Mouse (Mus musculus) cortical plate, adult 2 months (tissue): Measurements from ENCODE around the gene Sirt2. TPM values are rescaled to one million over a fixed set of nuclear protein-coding genes. Genes with fewer than 3 reads are reported as not detected.
A peak's percentile ranks its signal among the peaks of the same experiment; 100 is the strongest.

Source experiments
- H3K27ac ChIP-seq: fragments of 200-500 bp; 2 replicates; pipeline ENCODE4 v1.5.1; 2012; ENCODE audit warnings: low read length, control low read depth, inconsistent platforms; ENCODE audit not compliant: insufficient read depth
- H3K4me1 ChIP-seq: fragments of 200-500 bp; 2 replicates; pipeline ENCODE4 v1.6.1; 2011; ENCODE audit warnings: low read length; ENCODE audit not compliant: control insufficient read depth, insufficient read depth
- H3K4me3 ChIP-seq: fragments of 200-500 bp; 2 replicates; pipeline ENCODE4 v1.5.1; 2011; ENCODE audit warnings: mild to moderate bottlenecking, low read length, control low read depth; ENCODE audit not compliant: insufficient read depth
- CTCF ChIP-seq: fragments of 200-500 bp; IDR thresholded peaks from 2 replicates; pipeline ENCODE4 v1.5.1; 2011; ENCODE audit warnings: mild to moderate bottlenecking, control low read depth, low read length; ENCODE audit not compliant: insufficient read depth; ENCODE audit errors: extremely low read depth
- POLR2A ChIP-seq: fragments of 200-500 bp; IDR thresholded peaks from 2 replicates; pipeline ENCODE4 v1.6.1; 2011; ENCODE audit warnings: mild to moderate bottlenecking, low read length, control low read depth; ENCODE audit not compliant: insufficient read depth; ENCODE audit errors: extremely low read depth
- polyA plus RNA-seq: library from polyadenylated mRNA; depleted of rRNA; stranded (reverse); fragments of >200 nt; gene quantifications from 2 replicates; pipeline ENCODE4 v1.2.3, GENCODE M21; 2012

The Sirt2 gene
- polyA plus RNA-seq, 1 experiment = 291 TPM

DNA sequence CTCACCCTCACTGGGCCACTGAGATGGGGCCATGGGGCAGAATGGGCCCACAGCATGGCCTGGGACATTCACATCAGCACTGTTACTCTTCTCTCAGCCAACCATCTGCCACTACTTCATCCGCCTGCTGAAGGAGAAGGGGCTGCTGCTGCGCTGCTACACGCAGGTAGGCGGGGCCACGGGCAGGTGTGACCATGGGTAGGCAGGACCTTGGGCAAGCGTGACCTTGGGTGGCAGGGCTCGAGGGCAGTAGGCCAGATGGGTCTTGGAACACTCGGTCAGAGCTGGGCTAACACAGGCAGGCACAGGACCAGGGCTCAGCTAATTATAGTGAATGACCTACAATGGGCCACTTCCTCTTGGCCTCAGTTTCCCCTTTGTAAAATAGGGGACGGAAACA, 12.3 kb downstream of the Sirt2 start:
- TF ChIP-seq CTCF (no peak), POLR2A (no peak)
- Histone ChIP-seq H3K27ac (no peak overlapping the region), H3K4me1 (peaks cover 6% of the 10 kb centered on the region; the same call in 1 of the 2 replicates), H3K4me3 (no peak overlapping the region)

- Histone ChIP-seq H3K27ac (0 out of 2 replicates have a peak overlapping the region, but pooled peaks have one; percentile 0), H3K4me3 (no peak overlapping the region), H3K4me1 (peaks cover 6% of the 10 kb centered on the region; the same call in 1 of the 2 replicates)
- TF ChIP-seq CTCF (peak; percentile 70), POLR2A (no peak)
These were observed 13.6 kb downstream of the Sirt2 start for GRCm38 (mm10) chr7:28780067-28780658.

DNA sequence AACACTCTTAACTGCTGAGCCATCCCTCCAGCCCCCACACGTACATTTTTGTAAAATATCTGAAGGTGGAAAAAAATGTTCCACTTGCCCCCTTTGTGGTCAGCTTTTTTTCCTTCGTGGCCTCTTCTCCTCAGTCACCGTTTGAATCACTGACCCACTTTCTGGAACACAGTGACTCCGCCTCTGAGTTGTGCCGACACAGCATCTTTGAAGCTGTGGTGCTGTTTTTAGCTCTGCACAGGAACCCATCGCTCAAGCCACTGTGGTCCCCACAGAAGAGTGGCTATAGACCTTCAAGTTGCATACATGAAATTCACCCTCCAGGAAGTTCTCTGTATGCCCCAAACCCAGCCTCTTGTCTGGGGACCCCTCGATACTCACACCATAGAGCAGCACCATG, 14.3 kb downstream of the Sirt2 start:
- H3K4me3 ChIP-seq = no peak overlapping the region
- H3K27ac ChIP-seq = peak overlapping the region; percentile 78; the same call in 1 of the 2 replicates
- TF ChIP-seq CTCF = no peak
- TF ChIP-seq POLR2A = no peak
- H3K4me1 ChIP-seq = peaks cover 6% of the 10 kb centered on the region; the same call in 1 of the 2 replicates

GRCm38 (mm10) chr7:28781261-28781663, 14.7 kb downstream of the Sirt2 start:
- TF ChIP-seq POLR2A = no peak
- no peak for TF ChIP-seq CTCF
- Histone ChIP-seq H3K4me1 (peaks cover 6% of the 10 kb centered on the region; the same call in 1 of the 2 replicates), H3K27ac (peak overlapping the region; percentile 78; the same call in 1 of the 2 replicates)

DNA sequence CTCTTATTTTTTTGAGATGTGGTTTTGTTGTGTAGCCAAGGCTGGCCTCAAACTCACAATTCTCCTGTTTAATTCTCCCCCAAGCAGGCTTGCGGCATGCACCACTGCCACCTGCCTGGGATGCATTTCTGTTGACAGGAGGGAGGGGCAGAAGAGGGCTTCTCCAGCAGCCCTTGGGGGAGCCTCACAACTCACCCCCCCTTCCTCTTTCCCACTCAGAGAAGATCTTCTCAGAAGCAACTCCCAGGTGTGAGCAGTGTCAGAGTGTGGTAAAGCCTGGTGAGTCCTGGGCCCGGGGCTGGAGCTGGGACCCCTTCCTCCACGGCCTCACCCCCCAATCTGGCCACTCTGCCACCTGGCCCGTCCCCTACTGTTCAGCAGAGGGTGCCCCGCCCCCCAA, 18.6 kb downstream of the Sirt2 start:
- Histone ChIP-seq H3K4me3 (no peak overlapping the region), H3K4me1 (peaks cover 6% of the 10 kb centered on the region; the same call in 1 of the 2 replicates), H3K27ac (no peak overlapping the region)
- TF ChIP-seq CTCF = no peak
- no peak for TF ChIP-seq POLR2A

More at GRCm38 (mm10) chr7:28781261-28781663, 14.7 kb downstream of the Sirt2 start:
- no peak overlapping the region for H3K4me3 ChIP-seq

- TF ChIP-seq POLR2A = no peak
- no peak for TF ChIP-seq CTCF
- no peaks in the 10 kb centered on the region for H3K4me1 ChIP-seq
- no peak overlapping the region for H3K4me3 ChIP-seq
- no peak overlapping the region for H3K27ac ChIP-seq
These were observed 21.3 kb downstream of the Sirt2 start for GRCm38 (mm10) chr7:28787884-28788283.

- no peak within 1 kb of the TSS for H3K27ac ChIP-seq
- no peak within 1 kb of the TSS for H3K4me3 ChIP-seq
- no peak for TF ChIP-seq CTCF
- TF ChIP-seq POLR2A = no peak
- no peaks in the 10 kb centered on the region for H3K4me1 ChIP-seq
These were observed 22.0 kb downstream of the Sirt2 start, which contains the start of gene Rinl for GRCm38 (mm10) chr7:28788307-28789195. TSS of gene Rinl (plus strand) at chr7:28788969.

GRCm38 (mm10) chr7:28789235-28789634, 22.7 kb downstream of the Sirt2 start:
- Histone ChIP-seq H3K4me1 (no peaks in the 10 kb centered on the region), H3K27ac (no peak overlapping the region), H3K4me3 (no peak overlapping the region)
- no peak for TF ChIP-seq CTCF
- no peak for TF ChIP-seq POLR2A

DNA sequence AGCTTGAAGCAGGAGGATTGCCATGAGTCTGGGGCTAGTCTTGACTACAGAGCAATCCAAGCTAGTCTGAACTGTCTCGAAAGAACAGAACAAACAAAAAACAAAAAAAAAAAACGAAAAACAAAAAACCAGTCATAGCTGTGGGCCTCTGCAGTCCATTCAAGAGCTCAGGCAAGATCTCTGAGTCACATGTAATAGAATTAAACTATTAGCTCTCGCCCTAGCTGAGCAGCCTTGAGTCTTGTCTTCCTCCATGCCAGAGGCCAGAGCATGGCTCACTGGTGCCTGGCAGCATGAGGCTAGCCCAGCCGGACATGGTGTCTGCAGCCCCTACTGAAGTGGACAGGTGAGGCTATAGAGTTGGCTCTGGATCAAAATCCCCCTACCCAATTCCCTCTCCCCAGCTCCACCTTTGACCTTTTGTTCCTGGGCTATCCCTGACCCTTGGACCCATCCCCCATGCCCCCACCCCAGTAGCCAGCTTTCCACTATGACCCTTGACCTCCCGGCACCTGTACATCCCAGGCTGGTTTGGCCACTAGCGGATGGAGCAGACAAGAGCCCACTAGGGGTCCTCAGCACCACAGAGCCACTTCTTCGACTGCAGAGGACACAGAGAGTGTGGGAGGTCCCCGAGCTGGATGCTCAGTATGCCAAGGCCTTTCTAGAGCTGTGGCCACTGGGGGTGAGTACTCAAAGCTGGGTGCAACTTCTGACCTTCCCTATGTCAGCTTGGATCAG, 23.7 kb downstream of the Sirt2 start:
- Histone ChIP-seq H3K27ac (no peak overlapping the region), H3K4me1 (no peaks in the 10 kb centered on the region), H3K4me3 (no peak overlapping the region)
- TF ChIP-seq CTCF = no peak
- TF ChIP-seq POLR2A = 0 out of 2 replicates have a peak, but pooled peaks have one; percentile 14
